Mouse (Mus musculus) cerebellum, adult 18-20 months (tissue): Measurements from ENCODE around the gene Elf1.
A peak's percentile ranks its signal among the peaks of the same experiment; 100 is the strongest.
"Not testable (repeated sequence)": the region's sequence is repeated elsewhere in the genome, so short reads cannot be mapped to it uniquely, and the experiment has no call there.

Experiments
- DNase-seq, 2 experiments: peaks; one replicate each; pipeline ENCODE4 v3.0.0; 2021

Elf1 gene

DNA sequence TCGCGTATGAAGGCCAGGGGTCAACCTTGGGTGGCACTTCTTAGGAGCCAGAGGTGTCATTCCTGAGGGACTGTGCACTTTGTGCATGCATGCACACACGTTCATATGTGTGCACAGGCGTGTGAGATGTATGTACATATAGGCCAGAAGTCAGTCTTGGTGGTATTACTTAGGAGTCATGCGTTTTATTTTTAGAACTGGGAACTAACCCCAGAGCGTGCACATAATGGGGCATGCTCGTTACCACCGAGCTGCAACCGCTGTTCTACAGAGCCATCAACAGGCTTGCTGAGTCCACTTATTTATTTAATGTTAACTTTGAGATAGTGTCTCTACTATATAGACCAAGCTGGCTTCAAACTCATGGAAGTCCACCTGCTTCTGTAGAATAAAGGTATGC is 41.4 kb downstream of the Elf1 start:
- DNase-seq: no peak

DNA sequence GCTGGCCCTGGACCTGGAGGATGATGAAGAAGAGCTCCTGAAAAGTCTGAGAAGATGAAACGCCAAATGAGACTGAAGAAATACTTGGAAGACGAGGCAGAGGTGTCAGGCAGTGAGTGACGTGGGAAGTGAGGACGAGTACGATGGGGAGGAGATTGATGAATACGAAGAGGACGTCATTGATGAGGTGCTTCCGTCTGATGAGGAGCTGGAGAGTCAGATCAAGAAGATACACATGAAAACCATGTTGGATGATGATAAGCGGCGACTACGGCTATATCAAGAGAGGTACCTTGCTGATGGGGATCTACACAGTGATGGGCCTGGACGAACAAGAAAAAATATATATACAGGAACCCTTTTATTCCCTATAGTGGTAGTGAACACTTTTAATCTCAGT is 45.1 kb downstream of the Elf1 start:
- not testable (repeated sequence) for DNase-seq

DNA sequence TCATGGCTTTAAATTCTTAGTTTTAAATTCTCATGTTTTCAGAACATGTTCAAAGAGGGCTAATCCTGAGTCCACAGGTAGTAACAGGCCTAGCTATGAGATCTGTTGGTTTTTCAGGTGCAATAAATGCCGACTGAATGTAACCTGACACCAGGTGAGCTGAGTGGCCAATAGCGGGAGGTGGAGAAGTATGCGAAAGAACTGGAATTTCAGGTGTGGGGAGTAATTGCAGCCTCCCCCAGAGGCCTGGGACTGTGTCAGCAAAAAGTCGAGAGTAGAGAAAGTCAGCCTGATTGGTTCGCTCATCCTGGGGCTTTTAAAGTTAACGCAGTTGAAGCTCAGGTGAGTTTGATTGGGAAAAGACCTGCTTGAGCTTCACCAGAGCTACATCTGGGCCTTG is 46.7 kb downstream of the Elf1 start:
- no peak for DNase-seq

DNA sequence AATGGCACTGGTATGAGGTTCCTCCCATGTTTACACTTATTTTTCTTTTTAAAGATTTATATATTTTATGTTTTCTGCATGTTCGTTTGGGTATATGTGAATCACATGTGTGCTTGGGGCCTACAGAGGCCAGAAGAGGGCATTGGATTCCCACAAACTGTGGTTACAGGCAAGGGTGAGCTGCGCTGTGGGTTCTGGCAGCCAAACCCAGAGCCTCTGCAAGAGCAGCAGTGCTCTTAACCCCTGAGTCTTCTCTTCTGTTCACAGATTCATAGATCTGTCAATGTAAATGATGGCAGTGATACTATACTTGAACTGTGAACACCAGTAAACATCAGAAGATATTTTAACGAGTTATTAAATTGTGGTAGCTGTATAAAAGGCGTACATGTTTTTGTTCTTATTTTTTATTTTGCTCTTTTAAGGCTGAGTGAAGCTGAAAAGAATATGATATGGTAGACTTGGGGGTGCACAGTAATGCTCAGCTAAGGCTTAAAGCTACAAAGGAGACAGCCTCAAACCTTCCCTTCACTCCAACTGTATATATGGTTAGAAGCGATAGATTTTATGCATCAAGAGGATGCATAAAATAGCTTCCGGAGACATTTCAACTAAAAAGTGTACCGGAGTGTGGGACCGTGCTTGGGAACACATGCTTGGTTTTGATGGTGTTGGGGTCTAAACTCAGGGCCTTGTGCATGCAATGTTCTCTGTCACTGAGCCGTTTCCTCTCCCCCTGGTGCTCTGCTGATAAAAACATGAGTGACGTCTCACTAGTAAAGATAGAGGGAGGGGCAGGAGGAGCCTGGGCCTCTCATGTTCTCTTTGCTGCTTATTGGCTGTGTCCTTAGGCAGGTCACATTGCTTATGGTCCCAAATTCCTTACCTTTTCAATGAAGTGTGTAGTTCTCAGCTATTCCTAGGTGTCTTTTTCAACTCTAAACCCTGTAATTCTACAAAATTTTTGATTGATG is 48.9 kb downstream of the Elf1 start:
- DNase-seq: no peak

DNA sequence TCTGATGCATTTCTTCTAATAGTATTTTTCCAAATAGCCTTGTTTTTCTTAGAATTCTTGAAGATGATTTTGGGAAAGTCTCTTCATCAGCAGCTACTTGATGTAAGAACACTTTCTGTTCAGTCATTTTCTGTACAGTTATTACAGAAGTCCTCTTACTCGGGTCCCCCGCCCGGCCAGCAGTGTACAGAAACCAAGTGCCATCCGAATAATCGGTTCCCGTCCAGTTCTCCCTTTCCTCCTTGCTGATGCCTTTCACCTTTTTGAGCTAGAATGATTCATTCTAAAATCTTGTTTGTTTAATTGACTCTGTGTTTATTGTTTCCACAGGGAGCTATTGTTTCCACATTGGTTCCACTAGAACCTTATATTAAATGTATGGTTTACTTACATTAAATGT is 49.8 kb downstream of the Elf1 start:
- no peak for DNase-seq

DNA sequence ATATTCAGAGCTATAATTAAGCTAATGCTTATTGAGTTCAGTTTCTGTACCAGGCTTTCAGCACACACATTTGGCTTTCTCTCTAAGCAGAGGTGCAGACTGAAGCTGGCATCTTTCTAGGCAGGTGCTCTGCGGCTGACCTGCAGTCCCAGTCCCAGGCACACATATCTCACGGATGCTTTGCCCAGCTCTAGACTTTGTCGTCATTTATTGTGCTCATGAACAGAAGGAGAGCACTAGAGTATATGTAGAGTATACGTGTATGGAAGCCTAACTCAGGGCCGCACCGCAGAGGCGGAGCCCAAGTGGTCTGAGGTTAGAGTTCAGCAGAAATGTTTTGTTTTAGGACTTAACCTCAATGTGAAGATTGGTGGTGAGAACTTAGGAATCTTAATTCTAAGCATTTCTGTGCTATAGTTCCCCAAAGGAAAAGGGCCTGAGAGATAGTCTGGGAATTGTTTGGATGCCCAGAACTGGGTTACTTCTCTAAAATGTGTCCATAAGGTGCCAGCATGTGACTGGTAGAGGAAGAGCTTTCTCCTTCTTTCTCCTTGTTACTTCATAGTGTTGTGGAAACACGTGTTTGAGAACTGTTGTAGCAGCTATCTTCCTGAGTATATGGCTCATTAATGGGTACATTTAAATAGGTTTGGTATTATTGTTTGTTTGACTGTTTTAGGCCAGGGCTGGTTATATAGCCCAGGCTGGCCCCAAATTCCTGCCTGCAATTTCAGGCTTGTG is 51.2 kb downstream of the Elf1 start:
- DNase-seq: no peak

DNA sequence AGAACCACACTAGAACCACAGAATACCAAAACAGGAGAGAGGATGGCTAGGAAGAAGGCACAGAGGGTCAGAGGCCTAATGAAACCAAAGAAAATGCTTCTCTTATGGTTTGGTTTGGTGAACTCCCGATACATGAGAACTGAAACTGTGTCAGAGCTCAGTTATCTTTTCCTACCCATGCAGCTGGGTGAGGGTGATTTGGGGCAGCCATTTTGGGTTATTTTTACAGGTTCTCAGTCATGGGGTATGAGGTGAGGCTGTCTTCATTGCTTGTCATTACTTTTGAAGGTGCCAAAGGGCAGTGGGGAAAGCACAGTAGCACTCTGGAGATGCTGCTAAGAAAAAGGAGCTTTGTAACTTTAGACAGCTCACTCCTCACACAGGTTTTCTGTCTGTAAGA is 52.4 kb downstream of the Elf1 start:
- no peak for DNase-seq

DNA sequence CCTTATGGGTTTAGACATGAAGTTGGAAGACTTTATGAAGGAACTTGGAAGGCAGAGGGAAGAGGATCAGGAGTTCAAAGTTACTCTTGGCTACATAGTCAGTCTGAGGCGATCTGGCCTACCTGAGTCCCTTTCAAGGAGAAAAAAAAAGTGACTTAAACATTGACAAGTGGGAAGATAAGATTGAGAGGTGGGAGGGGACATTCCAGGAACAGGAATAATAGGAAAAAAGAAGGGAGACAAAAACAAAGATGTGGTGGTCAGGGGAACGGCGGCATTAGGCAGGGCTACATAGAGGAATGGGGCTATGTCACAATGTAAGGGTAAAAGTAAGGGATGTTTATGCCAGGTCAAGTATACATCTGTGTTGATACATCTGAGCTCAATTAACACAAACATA is 53.2 kb downstream of the Elf1 start:
- no peak for DNase-seq

DNA sequence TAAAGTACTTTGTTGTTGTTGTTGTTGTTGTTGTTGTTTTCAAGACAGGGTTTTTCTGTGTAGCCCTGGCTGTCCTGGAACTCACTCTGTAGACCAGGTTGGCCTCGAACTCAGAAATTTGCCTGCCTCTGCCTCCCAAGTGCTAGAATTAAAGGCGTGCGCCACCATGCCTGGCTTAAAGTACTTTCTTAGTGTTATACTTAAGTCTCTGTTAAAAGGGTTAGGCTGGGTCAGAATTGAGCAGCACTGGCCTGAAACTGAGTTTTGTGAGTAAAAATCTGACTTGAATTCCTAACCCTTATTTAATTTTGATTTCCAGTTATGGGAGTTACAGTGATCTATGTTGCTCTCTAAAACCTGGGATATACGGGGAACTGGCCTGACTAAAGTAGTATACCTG is 53.7 kb downstream of the Elf1 start:
- not testable (repeated sequence) for DNase-seq

DNA sequence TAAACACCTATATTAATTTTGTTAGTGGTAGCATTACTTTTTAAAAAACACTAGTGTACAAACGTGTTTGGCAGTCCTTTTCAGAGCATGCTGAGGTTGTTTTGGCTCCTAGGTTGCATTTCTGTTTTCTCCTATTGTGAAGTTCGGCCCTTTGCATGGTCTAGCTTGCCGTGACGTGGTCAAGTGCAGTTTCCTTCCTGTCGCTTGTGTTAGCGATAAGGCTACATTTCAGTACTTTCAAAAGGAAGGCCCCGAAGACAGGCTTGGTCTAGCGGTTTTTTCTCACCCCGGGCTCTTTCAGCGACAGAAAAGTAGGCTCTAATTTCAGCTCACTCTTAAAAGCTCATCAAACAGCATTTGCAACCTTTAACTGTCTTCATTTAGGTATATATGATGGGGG is 54.3 kb downstream of the Elf1 start:
- no peak for DNase-seq

DNA sequence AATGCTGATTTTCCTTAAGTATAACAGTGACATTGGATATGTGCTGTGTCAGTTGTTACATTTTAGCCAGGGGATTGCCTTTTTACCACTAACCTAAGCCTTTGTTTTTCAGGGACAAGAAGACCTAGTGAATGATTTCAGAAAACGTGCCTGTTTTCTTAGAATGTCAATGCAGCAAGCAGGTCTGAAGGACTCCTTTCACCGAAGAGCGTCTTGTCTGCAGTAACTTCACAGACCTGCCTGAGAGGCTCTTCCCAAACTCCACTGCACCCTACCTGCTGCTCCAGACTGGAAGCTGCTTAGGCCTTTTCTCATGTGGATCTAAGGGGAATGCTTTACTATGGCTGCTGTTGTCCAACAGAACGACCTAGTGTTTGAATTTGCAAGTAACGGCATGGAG is 55.0 kb downstream of the Elf1 start:
- DNase-seq: no peak

DNA sequence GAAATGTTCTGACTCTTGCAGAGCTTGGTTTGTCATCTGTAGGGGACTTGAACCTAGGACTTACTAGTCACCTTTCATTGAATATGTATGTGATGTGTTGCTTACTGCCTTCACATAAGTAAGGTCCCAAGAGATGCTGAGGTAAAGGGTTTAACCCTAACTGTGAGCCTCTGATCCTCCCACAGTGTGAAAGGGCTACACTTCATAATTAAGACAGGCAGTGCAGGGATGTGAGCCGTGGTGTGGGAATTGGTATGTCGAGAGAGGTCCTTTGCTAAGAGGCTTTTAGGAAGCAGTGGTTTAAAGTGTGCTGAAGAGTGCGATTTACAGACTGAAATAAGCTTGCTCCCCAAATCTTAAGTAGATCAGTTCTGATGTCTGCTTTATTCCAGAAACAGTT is 55.8 kb downstream of the Elf1 start:
- no peak for DNase-seq

DNA sequence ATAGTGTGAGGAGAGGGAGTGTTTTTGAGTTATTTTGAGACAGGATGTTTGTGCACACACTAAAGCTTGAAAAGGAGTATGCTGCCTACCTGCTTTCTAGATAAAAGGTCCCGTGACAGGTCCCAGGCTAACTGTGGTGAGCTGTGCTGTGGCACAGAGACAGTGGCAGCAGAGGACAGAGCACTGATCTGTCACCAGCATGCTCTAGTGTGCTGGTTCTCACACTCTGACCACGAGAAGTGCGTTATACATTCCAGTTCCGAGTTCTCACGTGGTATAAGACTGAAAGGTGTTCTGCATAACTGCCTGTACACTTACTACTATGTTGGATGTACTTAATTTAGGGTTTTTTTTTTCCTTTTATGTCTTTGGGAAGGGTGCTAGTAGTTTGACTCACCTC is 56.5 kb downstream of the Elf1 start:
- DNase-seq: no peak

DNA sequence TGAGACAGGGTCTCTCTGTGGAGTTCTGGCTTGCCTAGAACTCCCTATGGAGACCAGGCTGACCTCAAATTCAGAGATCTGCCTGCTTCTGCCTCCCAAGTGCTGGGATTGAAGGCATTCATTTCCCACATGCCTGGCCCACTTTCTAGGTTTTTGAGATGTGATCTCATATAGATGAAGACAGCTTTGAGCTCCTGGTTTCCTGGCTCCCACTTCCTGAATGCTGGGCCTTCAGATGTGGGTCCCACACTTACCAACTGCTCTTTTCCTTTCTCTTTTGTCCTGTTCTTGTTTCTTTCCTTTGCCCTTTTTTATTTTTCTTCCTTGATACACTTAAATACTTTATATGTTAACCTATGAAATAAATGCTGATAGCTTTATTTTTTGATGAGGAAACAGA is 56.9 kb downstream of the Elf1 start:
- no peak for DNase-seq

DNA sequence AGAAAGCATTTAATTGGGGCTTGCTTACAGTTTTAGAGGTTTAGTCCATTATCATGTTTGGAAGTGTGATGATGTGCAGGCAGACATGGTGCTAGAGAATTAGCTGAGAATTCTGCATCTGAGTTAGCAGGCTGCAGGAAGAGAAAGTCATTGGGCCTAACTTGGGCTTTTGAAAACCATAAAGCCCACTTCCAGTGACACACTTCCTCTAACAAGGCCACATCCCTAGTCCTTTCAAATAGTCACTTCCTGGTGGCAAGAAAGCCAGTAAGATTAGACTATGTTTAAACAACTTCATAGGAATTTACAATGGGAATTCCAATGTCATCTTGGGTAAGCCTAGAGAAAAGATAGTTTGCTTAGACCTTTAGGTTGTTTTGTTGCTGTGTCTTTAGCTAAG is 60.6 kb downstream of the Elf1 start:
- no peak for DNase-seq

DNA sequence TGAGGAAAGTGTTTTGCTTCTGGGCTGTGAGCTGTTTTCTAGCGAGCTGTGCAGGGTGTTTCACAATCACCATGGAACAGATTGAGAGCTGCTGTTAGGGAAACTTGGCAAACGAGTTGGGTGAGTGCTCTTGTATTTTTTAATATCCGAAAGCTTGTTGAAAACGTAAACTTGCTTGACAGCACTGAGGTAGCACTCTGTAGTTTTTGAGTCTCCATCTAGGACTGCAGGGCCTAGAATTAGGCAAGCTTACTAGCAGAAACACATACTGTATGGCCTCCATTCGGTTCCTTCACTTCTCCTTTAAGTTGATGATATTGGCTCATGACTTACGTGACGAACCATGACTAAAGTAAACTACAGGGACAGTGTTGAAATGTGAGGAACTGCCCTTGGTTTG is 68.3 kb downstream of the Elf1 start:
- no peak for DNase-seq

DNA sequence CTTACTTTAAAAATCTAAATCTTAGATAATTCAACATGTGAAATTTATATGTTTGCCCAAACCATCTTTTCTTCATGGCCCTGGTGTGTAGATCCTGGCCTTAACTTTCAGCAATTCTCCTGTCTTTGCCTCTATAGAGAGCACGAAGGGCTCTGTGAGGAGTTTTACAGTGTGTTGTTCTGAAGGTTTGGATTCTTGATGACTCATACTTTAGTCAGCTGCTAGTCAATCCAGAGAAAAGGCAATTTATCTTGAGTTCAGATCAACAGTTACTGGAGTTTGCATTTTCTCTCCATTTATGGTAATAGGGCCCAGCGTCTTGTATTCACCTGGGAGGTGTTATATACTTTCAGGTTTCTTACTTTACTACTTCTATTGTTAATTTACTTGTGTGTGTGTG is 70.9 kb downstream of the Elf1 start:
- DNase-seq: no peak

DNA sequence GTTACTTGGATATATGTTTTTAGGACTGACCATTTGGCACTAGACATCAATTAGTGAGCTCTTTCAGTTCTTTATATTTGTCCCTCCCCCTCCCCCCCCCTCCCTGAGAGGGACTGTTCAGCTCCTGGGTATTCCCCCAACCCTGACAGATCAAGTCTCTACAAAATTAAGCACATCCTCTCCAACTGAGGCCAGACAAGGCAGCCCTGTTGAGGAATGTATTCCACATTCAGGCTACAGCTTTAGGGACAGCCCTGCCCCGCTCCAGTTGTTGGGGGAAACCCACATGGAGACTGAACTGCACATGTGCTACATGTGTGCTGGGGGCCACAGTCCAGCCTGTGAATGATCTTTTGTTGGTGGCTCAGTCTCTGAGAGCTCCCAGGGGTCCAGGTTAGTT is 71.9 kb downstream of the Elf1 start:
- DNase-seq: no peak

DNA sequence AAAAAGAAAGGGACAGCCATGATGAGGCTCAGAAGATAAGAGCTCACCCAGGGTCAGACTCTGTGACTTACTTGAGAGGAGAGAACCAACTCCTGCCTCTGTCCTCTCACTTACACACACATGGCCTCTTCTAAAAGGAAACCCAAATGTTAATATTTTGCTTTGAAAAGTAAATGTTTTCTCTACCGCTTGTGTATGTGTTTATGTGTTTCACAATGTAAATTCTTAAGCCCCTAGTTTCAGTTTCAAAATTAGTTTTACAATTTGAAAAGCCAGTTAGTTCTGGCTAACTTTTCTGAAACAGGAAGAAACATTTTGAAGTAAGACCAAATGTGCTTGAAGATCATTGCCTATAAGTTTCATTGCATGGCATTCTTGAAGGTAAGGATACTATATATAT is 76.8 kb downstream of the Elf1 start:
- no peak for DNase-seq

DNA sequence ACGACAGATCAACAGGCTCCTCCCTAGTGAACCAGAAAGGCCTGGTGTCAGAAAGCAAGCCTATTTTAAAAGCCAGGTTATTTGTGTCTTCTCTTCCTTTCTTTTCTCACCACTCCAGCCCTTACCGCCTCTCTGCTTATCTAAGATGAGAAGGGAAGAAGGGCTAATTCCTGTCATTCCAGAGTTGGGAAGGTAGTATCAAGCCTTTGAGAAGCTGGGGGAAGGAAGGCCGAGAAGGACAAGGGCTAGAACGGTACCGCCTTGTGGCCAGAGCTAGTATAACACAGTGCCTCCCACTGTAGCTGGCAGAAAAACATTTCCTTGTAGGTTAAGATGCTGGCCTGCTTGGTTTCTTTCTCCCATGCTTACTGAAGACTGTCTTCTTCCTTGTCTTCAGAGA is 81.8 kb downstream of the Elf1 start:
- DNase-seq: peak; percentile 22 to 44

DNA sequence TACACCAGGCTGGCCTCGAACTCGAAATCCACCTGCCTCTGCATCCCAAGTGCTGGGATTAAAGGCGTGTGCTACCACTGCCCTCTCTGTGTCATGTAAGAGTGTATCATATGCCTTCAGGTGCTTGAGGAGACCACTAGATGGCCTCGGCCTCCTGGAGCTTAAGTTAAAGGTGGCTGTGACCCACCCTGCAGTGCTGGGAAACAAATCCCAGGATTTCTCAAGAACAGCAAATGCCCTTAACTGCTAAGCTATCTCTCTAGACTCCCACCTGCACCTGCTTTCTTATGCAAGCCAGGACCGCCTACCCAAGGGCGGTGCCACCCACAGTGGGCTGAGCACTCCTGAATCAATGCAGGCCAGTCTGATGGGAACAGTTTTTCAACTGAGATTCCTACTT is 83.8 kb downstream of the Elf1 start:
- no peak for DNase-seq

DNA sequence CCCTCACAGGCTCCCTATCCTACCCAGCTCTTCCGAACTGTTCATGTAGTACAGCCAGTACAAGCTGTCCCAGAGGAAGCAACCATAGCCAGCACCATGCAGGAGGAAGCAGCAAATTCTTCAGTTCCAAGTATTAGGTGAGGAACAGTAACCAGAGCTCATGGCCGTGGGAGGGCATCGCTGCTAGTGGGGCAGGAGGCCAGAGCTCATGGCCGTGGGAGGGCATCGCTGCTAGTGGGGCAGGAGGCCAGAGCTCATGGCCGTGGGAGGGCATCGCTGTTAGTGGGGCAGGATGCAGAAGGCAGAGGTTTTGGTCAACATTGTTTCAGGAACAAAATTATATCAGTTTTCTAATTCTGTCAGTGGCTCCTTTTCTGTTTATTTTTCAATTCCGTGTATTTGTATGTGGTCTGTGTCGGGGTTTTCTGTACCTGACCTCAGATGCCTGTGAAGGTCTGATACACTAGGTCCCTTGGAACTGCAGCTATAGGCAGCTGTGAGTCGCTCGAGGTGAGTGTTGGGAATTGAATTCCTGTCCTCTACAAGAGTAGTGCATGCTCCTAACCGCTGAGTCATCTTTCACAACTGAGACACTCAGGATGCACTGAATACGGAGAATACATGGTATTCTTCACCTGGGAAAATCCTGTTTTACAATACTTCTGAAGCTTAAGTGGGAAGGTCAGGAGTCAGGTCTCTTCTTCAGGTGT is 92.6 kb downstream of the Elf1 start:
- no peak for DNase-seq

DNA sequence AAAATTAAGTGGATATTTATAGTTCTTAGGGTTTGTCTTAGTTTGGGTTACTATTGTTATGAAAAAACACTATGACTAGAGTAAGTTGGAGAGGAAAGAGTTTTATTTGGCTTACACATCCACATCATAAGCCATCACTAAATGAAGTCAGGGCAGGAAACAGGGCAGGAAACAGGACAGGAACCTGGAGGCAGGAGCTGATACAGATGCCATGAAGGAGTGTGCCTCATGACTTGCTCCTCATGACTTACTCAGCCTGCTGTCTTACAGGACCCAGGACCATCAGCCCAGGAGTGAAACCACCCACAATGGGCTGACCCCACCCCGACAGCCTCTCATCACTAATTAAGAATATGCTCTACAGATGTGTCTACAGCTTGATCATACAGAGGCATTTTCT is 93.4 kb downstream of the Elf1 start:
- no peak for DNase-seq
